Mouse (Mus musculus) cerebral cortex, adult 2 months (tissue): ENCODE measurements around the gene Usp17lb.

Experiments used
- WGBS: fragments of 180-500 bp; shearing (Covaris S2); methylation state at CpG from one replicate; pipeline ENCODE4 v1.1.7; 2018; 5-methylcytosine and 5-hydroxymethylcytosine counted together

Gene Usp17lb

GRCm38 (mm10) chr7:104842503-104842902 is at the start of gene Usp17lb:
TSS of gene Usp17lb (minus strand) at chr7:104842603.
- WGBS = 63% methylated on average over 1 of the region's 1 CpGs

GRCm38 (mm10) chr7:104877731-104878130 is 35.3 kb upstream of the Usp17lb start, which contains the start of gene Olfr665:
TSS of gene Olfr665 (plus strand) at chr7:104878031.
- 54% methylated on average over 1 of the region's 1 CpGs for WGBS

- WGBS = 84% methylated on average over 3 of the region's 3 CpGs
Measured at GRCm38 (mm10) chr7:104861381-104861780, 19.0 kb upstream of the Usp17lb start.

- WGBS = 73% methylated on average over 1 of the region's 1 CpGs
Measured at GRCm38 (mm10) chr7:104857683-104858082, 15.3 kb upstream of the Usp17lb start.

GRCm38 (mm10) chr7:104856709-104857108 is 14.3 kb upstream of the Usp17lb start, which contains the start of gene Usp17la:
TSS of gene Usp17la (plus strand) at chr7:104857009.
- WGBS = 82% methylated on average over 2 of the region's 2 CpGs

- 81% methylated on average over 3 of the region's 3 CpGs for WGBS
Measured at GRCm38 (mm10) chr7:104855248-104855750, 12.9 kb upstream of the Usp17lb start.

- WGBS = 73% methylated on average over 2 of the region's 2 CpGs
Measured at GRCm38 (mm10) chr7:104851546-104851945, 9.1 kb upstream of the Usp17lb start.

- 76% methylated on average over 1 of the region's 1 CpGs for WGBS
Measured at GRCm38 (mm10) chr7:104843731-104844287, 1.4 kb upstream of the Usp17lb start.

- WGBS = 80% methylated on average over 8 of the region's 8 CpGs
Measured at GRCm38 (mm10) chr7:104810335-104810734, 32.1 kb downstream of the Usp17lb start.

- 51% methylated on average over 1 of the region's 1 CpGs for WGBS
Measured at GRCm38 (mm10) chr7:104790796-104791195, 51.6 kb downstream of the Usp17lb start.
